Mouse (Mus musculus) colon, adult 2 months (tissue): ENCODE results near the gene Fam181a. TPM values are rescaled to one million over a fixed set of nuclear protein-coding genes. Genes with fewer than 3 reads are reported as not detected.

Experiments used
- polyA plus RNA-seq: library from polyadenylated mRNA; depleted of rRNA; stranded (reverse); fragments of >200 nt; gene quantifications from 2 replicates; pipeline ENCODE4 v1.2.3, GENCODE M21; 2012; rRNA removed

Gene Fam181a
- not detected in 2 replicates for polyA plus RNA-seq

DNA sequence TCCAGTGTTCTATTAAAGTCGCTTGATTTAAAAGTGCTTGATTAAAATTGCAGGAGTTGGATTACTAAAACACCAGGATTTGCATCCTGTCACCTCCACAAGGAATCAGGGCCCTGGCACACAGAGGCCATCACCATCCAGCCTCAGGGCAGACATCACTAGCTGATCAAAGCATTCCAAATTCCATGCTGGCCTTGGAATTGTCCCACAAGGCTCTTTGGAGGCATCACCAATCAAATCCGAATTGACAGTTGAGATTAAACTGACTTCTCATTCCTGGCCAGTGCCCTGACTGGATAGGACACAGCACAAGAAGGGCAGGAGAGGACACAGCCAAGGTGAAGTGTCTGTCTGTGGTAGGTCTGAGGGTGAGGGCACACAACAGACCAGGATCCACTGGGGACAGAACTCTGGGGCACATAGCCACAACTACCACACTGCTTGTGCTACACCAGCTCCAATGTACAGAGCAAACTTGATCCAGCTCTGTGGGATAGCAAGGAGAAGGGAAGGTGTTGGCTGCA, at the start of gene Fam181a:
Gene Fam181a, plus strand, starts transcription at position 232 of the 524 bp plus-strand sequence.

DNA sequence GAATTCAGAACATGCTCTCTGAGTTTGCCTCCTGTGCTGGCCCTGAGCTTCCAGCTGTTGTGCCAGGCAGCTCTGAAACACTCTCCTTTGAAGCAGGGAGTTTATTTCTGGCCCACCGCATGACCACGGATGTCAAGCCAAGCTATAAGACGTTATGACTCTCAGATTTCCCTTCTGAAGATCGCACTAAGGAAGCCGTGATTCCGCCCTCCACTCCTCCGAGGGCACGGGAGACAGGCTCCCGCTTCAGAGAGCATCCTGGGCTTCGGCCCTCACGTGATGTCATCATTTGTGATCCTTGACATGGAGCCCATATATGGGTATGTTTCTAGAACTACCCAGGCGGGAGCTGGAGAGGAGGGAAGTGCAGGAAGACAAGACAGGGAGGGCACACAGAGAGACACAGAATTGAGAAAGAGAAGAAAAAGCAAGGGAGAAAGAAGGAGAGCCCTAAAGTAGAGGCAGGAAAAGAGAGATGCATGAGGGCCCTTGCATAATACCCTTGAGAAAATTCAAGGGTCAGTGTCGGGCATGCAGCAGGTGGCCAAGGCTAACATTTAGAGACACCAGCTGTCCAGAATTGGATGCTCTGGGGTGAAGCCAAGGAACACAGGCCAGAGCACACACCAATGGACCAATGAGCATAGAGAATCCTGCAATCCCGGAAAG, 45.1 kb downstream of the Fam181a start, which contains the start of gene Asb2:
Gene Asb2, minus strand, starts transcription at position 256 of the 669 bp plus-strand sequence.

Other genes starting within 250 kb of the Fam181a start
- 4.4 and 4.5 TPM in 2 replicates for gene Prima1, start 68.8 kb upstream of the Fam181a start, polyA plus RNA-seq
- 72.2 and 87.2 TPM in 2 replicates for gene Asb2, start 45.0 kb downstream of the Fam181a start, polyA plus RNA-seq
- 1.7 and 2.0 TPM in 2 replicates for gene Otub2, start 77.7 kb downstream of the Fam181a start, polyA plus RNA-seq
- 0.38 and 0.50 TPM in 2 replicates for gene 9330161L09Rik, start 96.8 kb downstream of the Fam181a start, polyA plus RNA-seq
- 19.9 and 27.8 TPM in 2 replicates for gene Ddx24, start 114.9 kb downstream of the Fam181a start, polyA plus RNA-seq
- gene Ifi27, start 123.2 kb downstream of the Fam181a start, polyA plus RNA-seq = 150 and 212 TPM in 2 replicates
- gene Ifi27l2a, start 132.7 kb downstream of the Fam181a start, polyA plus RNA-seq = 288 and 311 TPM in 2 replicates
- 123 and 151 TPM in 2 replicates for gene Ifi27l2b, start 146.2 kb downstream of the Fam181a start, polyA plus RNA-seq
- gene Ppp4r4, start 221.3 kb downstream of the Fam181a start, polyA plus RNA-seq = 0.09 and 0.19 TPM in 2 replicates